Mouse (Mus musculus) cortical plate, adult 2 months (tissue): ENCODE data around the gene Methig1.

Experiments
- CTCF ChIP-seq: fragments of 200-500 bp; IDR thresholded peaks from 2 replicates; pipeline ENCODE4 v1.5.1; 2011; ENCODE audit warnings: mild to moderate bottlenecking, control low read depth, low read length; ENCODE audit not compliant: insufficient read depth; ENCODE audit errors: extremely low read depth
- POLR2A ChIP-seq: fragments of 200-500 bp; IDR thresholded peaks from 2 replicates; pipeline ENCODE4 v1.6.1; 2011; ENCODE audit warnings: mild to moderate bottlenecking, low read length, control low read depth; ENCODE audit not compliant: insufficient read depth; ENCODE audit errors: extremely low read depth

GRCm38 (mm10) chr15:100411731-100412130 lies 58.8 kb downstream of the Methig1 start:
- TF ChIP-seq POLR2A (no peak), CTCF (no peak)
